Mouse (Mus musculus) intestine, embryonic 16.5 days (tissue): ENCODE measurements around the gene Mad1l1. TPM values are rescaled to one million over a fixed set of nuclear protein-coding genes. Genes with fewer than 3 reads are reported as not detected.
"Not testable (repeated sequence)": the region's sequence is repeated elsewhere in the genome, so short reads cannot be mapped to it uniquely, and the experiment has no call there.

Source experiments
- ATAC-seq: fragments of 200-750 bp; cut with Nextera tagmentation; 2 replicates; pipeline ENCODE4 v1.8.0; 2017; ENCODE audit warnings: moderate TSS enrichment, moderate library complexity
- H3K27ac ChIP-seq: fragments of 300-500 bp; sonication (generic); 2 replicates; pipeline ENCODE4 v1.5.1; 2014; ENCODE audit warnings: mild to moderate bottlenecking, low read length
- H3K27me3 ChIP-seq: fragments of 300-500 bp; sonication (generic); replicated peaks from 2 replicates; pipeline ENCODE4 v1.6.1; 2014; ENCODE audit warnings: low read length, control low read depth, mixed read lengths; ENCODE audit not compliant: control insufficient read depth, insufficient read depth
- H3K36me3 ChIP-seq: fragments of 300-500 bp; sonication (generic); 2 replicates; pipeline ENCODE4 v1.6.1; 2014; ENCODE audit warnings: low read length, control low read depth; ENCODE audit not compliant: control insufficient read depth, insufficient read depth
- H3K4me1 ChIP-seq: fragments of 300-500 bp; sonication (generic); 2 replicates; pipeline ENCODE4 v1.6.1; 2014; ENCODE audit warnings: low read length, control low read depth, mixed read lengths; ENCODE audit not compliant: control insufficient read depth, insufficient read depth
- H3K4me2 ChIP-seq: fragments of 300-500 bp; sonication (generic); 2 replicates; pipeline ENCODE4 v1.6.1; 2014; ENCODE audit warnings: low read depth, low read length, control low read depth
- H3K4me3 ChIP-seq: fragments of 300-500 bp; sonication (generic); 2 replicates; pipeline ENCODE4 v1.5.1; 2014; ENCODE audit warnings: mild to moderate bottlenecking, low read length
- H3K9ac ChIP-seq: fragments of 300-500 bp; sonication (generic); 2 replicates; pipeline ENCODE4 v1.6.1; 2014; ENCODE audit warnings: low read depth, low read length
- H3K9me3 ChIP-seq: fragments of 300-500 bp; sonication (generic); 2 replicates; pipeline ENCODE4 v1.6.1; 2016; ENCODE audit warnings: low read length, control low read depth; ENCODE audit not compliant: control insufficient read depth
- WGBS: fragments of 180-500 bp; shearing (Covaris S2); extraction: QIAGEN DNeasy Blood & Tissue Kit; methylation state at CpG from one replicate; pipeline ENCODE4 v1.1.7; 2014; 5-methylcytosine and 5-hydroxymethylcytosine counted together
- polyA plus RNA-seq: library from polyadenylated mRNA; unstranded; fragments of >200 nt; fragmentation: Nextera tagmentation; extraction: Ambion mirVana; gene quantifications from 2 replicates; pipeline ENCODE4 v1.2.1, GENCODE M21; 2015

The Mad1l1 gene
- polyA plus RNA-seq: 31.4 and 34.1 TPM in 2 replicates

- no peaks in the 10 kb centered on the region for H3K9me3 ChIP-seq
- WGBS: under 1% methylated on average over 57 of the region's 60 CpGs
- ATAC-seq: peak; percentile 96
- peak within 1 kb of the TSS; percentile 96 for H3K4me3 ChIP-seq
- no peaks in the 10 kb centered on the region for H3K36me3 ChIP-seq
- no peaks in the 10 kb centered on the region for H3K27me3 ChIP-seq
- peak within 1 kb of the TSS; percentile 69 for H3K4me2 ChIP-seq
- H3K4me1 ChIP-seq: peaks cover 6% of the 10 kb centered on the region; the same call in 1 of the 2 replicates
- H3K9ac ChIP-seq: peak within 1 kb of the TSS; percentile 98
- H3K27ac ChIP-seq: peak within 1 kb of the TSS; percentile 68
Observed at GRCm38 (mm10) chr5:140321042-140321755, at the start of gene Mad1l1, which contains the start of gene Nudt1. Gene Mad1l1 (minus strand): TSS chr5:140321552. Gene Nudt1 (plus strand): TSS chr5:140321656.

DNA sequence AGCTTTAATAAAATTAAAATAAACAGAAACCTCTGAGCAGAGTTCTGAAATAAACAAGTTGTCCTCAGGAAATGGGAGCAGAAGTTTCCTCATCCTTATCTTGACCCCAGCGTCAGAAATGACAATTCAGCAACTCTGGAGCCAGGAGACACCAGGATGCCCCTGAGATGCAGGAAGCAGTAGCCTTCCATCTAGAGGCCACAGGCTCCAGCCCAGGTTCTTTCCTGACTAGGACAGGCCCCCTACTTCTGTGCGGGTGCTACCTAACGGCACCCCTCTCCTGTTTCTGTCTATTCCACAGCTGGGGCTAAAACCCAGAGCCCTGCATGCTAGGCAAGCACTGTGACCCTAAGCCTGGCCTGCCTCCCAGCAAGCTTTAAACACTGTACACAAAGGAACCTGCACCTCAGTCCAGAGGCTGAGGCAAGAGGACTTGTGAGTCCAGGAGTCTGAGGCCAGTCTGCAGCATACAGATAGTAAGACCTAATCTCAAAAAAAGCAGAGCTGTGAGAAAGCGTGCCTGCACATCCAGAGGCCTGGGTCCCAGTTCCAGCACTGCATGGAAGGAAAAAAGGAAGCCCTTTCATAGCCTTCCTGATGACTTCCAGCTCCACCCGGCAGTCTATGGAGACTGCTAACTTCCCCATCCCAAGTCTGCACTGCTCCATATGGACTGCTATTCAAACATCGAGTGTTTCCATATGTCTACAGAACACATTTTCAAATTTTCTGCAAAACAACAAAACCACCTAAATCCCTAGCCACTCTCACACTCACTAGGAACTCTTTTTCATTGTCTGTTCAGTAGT is 49.3 kb upstream of the Mad1l1 start:
- Histone ChIP-seq H3K4me3 (no peak overlapping the region), H3K9ac (no peak overlapping the region), H3K27ac (no peak overlapping the region), H3K27me3 (no peaks in the 10 kb centered on the region), H3K9me3 (no peaks in the 10 kb centered on the region), H3K36me3 (no peaks in the 10 kb centered on the region), H3K4me1 (peaks cover 8% of the 10 kb centered on the region), H3K4me2 (no peak overlapping the region)
- WGBS: 56% methylated on average over 6 of the region's 6 CpGs
- ATAC-seq: no peak

DNA sequence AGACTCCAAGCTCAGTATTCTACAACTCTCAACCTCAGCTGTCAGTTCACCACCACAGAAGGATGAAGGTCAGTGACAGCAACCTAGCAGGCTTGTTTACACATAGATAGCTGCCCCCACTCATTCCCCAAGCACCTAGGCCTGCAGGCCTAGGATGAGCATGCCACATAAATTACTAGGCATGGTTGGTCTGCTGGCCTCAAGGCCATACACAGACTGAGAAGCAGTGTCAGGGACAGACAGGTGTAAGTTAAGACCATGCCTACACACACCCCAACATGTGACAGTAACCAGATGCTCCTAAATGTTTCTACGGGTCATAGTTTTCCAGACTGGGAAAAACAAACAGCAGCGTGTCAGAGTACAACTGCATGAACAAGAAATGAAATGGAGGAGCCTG is 48.1 kb upstream of the Mad1l1 start:
- ATAC-seq: no peak
- 49% methylated on average over 2 of the region's 2 CpGs for WGBS
- Histone ChIP-seq H3K4me3 (no peak overlapping the region), H3K27ac (no peak overlapping the region), H3K9ac (no peak overlapping the region), H3K27me3 (no peaks in the 10 kb centered on the region), H3K9me3 (no peaks in the 10 kb centered on the region), H3K4me2 (no peak overlapping the region), H3K36me3 (no peaks in the 10 kb centered on the region), H3K4me1 (peaks cover 8% of the 10 kb centered on the region)

- no peak for ATAC-seq
- Histone ChIP-seq H3K4me1 (peaks cover 8% of the 10 kb centered on the region), H3K4me2 (no peak overlapping the region), H3K4me3 (no peak overlapping the region), H3K9ac (no peak overlapping the region), H3K27ac (no peak overlapping the region), H3K9me3 (no peaks in the 10 kb centered on the region), H3K27me3 (no peaks in the 10 kb centered on the region), H3K36me3 (no peaks in the 10 kb centered on the region)
- 82% methylated on average over 4 of the region's 4 CpGs for WGBS
Observed at GRCm38 (mm10) chr5:140368926-140369325, 47.6 kb upstream of the Mad1l1 start.

GRCm38 (mm10) chr5:140368126-140368525 is 46.8 kb upstream of the Mad1l1 start:
- H3K27ac ChIP-seq, H3K4me2 ChIP-seq, H3K9me3 ChIP-seq, H3K4me3 ChIP-seq, ATAC-seq, H3K27me3 ChIP-seq, H3K9ac ChIP-seq, H3K36me3 ChIP-seq, H3K4me1 ChIP-seq: not testable (repeated sequence)
- 96% methylated on average over 2 of the region's 2 CpGs for WGBS

GRCm38 (mm10) chr5:140364415-140364814 is 43.1 kb upstream of the Mad1l1 start:
- no peaks in the 10 kb centered on the region for H3K36me3 ChIP-seq
- H3K27ac ChIP-seq: no peak overlapping the region
- H3K4me3 ChIP-seq: no peak overlapping the region
- no peak overlapping the region for H3K9ac ChIP-seq
- peak; percentile 53 for ATAC-seq
- WGBS: 79% methylated on average over 5 of the region's 5 CpGs
- no peaks in the 10 kb centered on the region for H3K4me1 ChIP-seq
- H3K9me3 ChIP-seq: 0 out of 2 replicates have a peak, but pooled peaks cover 2% of the 10 kb centered on the region
- no peak overlapping the region for H3K4me2 ChIP-seq
- H3K27me3 ChIP-seq: no peaks in the 10 kb centered on the region

DNA sequence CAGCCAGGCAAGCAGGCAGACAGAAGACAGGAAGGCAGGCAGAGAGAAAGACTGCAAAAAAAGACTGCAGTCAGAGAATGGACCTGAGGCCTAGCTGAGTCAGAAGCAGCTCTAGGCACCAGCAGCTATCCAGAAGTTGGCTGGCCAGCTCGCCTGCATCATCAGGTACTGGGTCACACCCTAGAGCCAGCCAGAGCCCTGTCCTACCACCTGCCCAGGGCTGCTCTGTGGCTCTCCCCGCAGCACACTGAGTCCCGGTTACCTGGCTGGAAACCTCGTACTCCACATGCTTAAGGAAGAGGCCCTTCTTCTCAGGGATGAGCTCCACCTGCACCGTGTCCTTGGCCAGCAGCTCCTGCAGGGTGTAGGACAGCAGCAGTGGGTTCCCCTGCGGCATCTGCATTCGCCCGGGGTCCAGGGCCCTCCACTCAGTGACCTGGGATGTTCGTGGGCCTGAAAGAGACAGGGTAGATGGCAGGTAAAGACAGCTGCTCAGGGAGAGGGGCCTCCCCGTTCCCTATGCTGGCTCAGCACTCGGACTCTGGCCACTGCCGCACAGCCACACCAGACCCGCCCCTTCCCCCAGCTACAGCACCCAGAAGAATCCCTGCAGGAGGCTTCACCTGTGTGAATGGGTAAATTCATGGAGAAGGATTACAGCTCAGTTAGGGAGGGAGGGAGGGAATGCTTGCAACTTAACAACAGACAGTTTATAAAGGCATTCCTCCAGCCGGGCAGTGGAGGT is 38.8 kb upstream of the Mad1l1 start:
- Histone ChIP-seq H3K4me1 (no peaks in the 10 kb centered on the region), H3K9ac (peak overlapping the region; percentile 56), H3K36me3 (peaks cover 8% of the 10 kb centered on the region), H3K27me3 (no peaks in the 10 kb centered on the region), H3K4me3 (peak overlapping the region; percentile 34), H3K4me2 (peak overlapping the region; percentile 24), H3K9me3 (0 out of 2 replicates have a peak, but pooled peaks cover 2% of the 10 kb centered on the region), H3K27ac (peak overlapping the region; percentile 53)
- WGBS: 63% methylated on average over 14 of the region's 14 CpGs
- peak; percentile 92 for ATAC-seq

DNA sequence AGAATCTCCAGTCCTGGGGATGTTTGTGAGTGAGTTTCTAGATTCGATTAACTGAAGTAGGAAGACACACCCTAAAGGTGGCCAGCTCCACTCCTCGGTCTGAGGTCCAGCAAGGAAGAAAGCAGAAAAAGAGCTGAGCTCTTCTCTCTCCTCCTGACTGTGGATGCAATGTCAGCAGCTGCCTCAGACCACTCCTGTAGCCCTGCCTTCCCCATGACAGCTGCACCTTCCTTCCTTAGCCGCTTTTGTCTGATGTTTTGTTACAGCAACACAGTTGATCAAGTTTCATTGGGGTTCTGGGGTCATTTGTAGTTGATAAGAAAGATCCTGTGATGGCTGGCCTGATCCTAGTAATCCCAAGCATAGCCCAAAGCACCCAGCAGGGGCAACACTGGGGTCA is 36.1 kb upstream of the Mad1l1 start:
- no peaks in the 10 kb centered on the region for H3K9me3 ChIP-seq
- no peak overlapping the region for H3K4me3 ChIP-seq
- H3K36me3 ChIP-seq: peaks cover 22% of the 10 kb centered on the region
- H3K27me3 ChIP-seq: no peaks in the 10 kb centered on the region
- WGBS: 91% methylated on average over 3 of the region's 3 CpGs
- no peak for ATAC-seq
- H3K4me2 ChIP-seq: no peak overlapping the region
- H3K9ac ChIP-seq: no peak overlapping the region
- H3K4me1 ChIP-seq: no peaks in the 10 kb centered on the region
- no peak overlapping the region for H3K27ac ChIP-seq

- WGBS: 84% methylated on average over 11 of the region's 11 CpGs
- Histone ChIP-seq H3K27me3 (no peaks in the 10 kb centered on the region), H3K4me3 (no peak overlapping the region), H3K9ac (no peak overlapping the region), H3K4me1 (no peaks in the 10 kb centered on the region), H3K9me3 (no peaks in the 10 kb centered on the region), H3K4me2 (no peak overlapping the region), H3K36me3 (peaks cover 24% of the 10 kb centered on the region), H3K27ac (no peak overlapping the region)
- ATAC-seq: no peak
Observed at GRCm38 (mm10) chr5:140355934-140356333, 34.6 kb upstream of the Mad1l1 start.
